Mouse (Mus musculus) monocyte, adult 2 months (primary cell): ENCODE results near the gene Spi1.

Experiments
- DNase-seq, 2 experiments: peaks; one replicate each; pipeline ENCODE4 v3.0.0; 2022; ENCODE audit warnings: low spot score in 2 of 2, low read depth in 1 of 2

The Spi1 gene

DNA sequence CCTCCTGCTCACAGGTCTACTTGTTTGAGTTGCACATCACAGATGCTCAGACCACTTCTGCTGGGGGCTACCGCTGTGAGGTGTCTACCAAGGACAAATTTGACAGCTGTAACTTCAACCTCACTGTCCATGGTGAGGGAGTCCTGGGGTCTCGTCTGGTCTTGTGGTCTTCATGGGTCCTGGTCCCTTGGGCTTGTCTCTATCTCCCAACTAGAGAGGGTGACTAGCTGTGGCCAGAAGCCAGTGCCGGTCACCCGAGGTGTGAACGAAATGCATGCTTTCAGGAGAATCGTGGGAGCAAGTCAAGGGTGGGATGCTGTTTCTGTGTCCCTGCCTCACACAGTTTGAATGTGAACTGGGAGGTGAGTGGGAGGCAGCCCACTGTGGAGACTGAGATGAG, 38.8 kb downstream of the Spi1 start:
- no peak for DNase-seq

DNA sequence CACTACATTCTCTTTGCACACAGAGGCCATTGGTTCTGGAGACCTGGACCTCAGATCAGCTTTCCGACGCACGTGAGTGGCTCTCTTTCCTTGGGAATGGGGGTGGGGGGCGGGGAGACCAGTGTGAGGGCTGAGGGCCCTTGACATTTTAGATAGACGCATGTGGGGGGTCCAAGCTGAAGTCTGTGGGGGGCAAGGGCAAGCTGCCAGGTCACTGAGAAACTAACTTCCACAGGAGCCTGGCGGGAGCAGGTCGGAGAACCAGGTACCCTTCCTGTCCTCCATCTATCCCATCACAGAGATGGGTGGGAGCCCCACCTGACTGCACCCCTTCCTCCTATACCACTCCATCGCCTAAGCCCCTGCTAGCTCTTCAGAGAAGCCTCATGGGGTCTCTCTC, 39.3 kb downstream of the Spi1 start:
- no peak for DNase-seq

DNA sequence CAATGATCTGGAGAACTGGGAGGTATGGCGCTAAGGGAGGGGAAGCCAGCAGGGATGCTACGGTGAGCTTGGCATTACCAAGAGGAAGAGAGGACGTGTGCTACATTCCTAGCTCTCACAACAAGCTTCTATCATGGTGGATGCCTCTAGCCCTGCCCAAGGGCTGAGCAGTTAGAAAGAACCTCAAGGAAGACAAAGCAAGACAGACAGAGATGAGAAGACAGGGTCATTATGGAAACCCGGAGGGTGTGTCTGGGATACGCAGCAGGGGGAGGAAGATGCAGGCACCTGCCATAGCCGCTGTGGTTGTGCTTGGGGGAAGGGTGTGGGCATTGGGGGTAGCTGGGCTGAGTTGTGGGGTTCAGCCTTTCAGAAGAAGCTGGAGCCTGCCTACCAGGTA, 41.3 kb downstream of the Spi1 start:
- no peak for DNase-seq

DNA sequence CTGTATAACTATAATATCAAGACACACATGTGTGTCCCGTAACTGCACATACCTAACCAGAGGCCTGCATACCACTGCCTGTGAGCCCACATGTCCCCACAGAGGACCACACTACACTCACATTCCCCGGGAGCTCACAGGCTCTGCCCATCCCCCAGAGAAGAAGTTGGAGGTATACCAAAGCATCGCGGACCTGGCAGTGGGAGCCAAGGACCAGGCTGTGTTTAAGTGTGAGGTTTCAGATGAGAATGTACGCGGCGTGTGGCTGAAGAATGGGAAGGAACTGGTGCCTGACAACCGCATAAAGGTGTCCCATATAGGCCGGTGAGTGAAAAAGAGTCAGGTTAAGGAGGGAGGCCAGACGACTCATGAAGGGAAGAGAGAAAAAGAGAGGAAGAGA, 42.9 kb downstream of the Spi1 start:
- no peak for DNase-seq

DNA sequence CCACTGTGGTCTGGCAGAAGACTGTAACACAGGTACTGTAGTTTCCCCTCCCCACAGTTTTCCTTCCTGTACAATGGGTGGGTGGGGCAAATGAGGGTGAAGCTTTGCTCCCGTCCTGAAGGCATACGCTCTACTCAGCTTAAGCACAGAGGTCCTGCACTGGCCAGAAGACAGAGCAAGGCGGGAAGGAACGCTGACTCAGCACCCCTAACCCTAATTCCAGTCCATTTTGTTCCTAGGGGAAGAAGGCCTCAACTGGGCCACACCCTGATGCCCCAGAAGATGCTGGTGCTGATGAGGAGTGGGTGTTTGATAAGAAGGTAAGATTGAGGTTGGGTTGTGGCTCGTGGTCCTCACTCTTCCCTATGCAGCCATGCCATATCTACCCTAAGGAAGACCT, 46.6 kb downstream of the Spi1 start:
- no peak for DNase-seq

DNA sequence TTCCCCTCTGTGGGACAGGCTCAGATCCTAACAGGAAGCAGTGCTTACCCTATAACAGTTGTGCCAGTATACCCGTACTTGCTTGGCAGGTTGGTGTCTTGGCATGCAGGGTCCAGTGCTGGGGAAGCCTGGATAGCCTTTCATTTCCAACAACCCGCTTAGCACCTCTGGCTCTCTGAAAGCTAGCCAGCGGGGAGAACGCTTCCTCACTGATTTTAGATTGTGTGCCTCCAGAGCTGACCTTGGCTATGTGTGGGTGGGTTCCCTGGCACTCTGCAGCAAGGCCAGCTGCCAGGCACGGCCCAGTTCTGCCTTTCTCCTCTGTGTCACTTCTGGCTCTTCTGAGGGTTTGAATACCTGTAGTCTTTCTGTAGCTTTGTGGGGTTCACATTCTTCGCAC, 47.9 kb downstream of the Spi1 start:
- DNase-seq = no peak

DNA sequence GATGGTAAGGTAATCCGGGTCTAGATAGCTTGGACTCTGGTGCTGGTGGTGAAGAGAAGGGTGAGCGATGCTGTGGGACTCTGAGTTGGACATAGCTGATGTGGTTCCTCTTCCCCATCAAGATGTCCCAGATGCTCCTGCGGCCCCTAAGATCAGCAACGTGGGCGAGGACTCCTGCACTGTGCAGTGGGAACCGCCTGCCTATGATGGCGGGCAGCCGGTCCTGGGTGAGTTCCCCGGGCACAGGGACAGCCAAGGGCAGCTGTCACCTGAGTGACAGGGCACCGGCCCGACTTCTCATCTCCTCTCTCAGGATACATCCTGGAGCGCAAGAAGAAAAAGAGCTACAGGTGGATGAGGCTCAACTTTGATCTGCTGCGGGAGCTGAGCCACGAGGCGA, 49.1 kb downstream of the Spi1 start:
- no peak for DNase-seq

DNA sequence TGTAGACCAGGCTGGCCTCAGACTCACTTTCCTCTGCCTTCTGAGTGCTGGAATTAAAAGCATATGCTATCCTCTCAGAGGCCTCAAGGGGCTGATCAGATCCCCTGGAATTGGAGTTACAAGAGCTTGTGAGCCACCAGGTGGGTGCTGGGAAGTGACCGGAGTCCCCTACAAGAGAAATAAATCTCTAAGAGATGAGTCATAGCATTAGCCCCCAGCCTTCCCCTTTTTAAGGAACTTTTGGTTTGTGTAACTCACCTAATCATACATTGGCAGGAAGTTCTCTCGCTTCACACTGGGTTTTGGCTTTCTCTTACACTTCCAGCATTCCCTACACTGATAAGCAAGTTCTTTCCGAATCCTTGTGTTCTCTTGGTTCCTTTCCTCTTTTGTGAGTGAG, 49.8 kb downstream of the Spi1 start:
- no peak for DNase-seq

DNA sequence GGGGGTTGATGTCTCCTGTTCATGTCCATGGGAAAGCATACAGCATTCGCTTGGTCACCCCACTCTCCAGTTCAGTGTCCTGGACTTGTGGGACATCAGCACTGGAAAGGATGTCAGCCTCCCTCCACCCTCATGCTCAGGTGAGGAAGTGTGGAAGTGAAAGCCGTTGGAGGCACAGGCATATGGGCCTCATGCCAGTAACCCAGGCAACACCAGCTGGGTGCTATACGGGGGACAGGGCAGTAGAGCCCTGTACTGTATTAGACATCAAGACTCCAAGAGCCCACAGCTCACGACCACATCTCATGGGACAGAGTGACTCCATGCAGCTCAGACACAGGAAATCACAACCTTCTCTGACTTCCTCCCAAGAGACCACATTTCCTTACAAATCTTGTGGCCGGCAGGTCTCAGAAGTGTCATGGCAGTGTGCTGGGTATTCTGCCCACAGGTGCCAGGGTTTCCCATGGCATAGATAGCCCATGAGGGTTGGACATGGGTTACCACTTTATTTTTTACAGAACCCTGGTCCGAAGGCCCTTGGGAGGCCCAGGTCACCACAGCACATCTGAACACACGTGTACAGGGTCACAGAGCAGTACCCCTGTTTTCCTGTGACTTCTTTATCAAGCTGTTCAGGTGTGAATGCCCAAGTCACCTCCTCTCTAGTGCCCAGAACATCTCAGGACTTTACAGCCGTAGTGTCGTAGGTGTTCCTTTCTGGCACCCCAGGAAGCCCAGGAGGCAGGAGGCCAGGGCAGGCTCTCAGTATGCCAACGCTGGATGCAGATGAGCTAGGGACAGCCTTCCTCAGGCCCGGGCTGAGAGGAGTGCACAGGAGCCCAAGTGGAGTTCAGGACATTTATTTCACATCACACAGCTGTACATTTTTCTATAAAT, 54.6 kb downstream of the Spi1 start:
- no peak for DNase-seq

DNA sequence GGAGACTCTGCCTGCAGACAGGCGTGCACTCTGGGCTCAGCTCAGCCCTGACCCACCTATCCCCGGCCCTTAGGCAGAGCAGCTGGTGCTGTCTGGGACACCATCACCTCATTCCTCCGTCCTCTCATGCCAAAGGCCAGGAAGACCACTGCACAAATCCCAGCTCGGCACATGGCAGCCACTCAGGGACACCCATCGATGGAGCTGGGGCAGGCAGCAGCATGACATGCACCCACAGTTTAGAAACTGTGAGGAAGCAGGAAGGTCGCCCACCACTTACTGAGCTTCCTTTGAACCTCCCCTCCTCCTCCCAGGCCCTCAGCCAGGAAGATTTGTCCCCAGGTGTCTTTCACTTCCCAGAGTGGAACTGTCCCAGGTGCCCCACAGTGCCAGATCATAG, 55.3 kb downstream of the Spi1 start:
- DNase-seq = no peak

DNA sequence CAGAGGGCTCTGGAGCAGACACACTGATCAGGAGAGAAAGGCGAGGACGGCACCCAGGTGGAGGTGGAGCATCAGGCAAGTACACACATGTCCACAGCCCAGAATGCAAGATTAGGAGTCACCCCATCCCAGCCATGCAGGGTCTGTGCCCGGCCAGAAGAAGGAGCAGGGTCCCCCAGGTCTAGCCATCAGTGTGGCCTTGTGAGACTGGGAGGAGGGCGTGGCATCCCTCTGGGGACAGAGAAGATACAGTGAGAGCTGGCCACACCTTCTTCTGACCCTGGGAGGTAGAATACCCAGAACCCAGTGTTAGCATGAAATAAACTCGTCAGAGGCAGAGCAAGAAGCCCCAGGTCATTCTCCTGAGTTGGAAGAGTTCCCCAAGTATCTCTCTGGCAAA, 57.1 kb downstream of the Spi1 start:
- DNase-seq = no peak

DNA sequence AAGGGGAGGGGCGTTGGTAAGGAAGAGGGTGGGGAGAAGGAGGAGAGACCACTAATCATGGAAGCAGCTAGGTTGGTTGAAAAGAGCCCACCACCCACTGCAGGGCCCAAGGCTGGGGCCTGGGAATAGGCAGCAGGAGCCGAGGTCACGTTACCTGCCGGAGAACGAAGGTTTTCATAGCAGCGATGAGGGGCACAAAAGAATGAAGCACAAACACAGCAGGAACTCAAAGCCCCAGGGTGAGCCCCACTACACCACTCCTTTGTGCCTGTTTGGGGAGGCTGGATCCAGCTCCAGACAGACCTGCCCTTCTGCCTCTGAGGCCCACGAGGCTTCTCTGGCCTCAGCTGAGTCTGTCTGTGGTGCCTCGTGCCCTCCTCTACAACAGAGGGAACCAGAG, 57.6 kb downstream of the Spi1 start:
- no peak for DNase-seq

DNA sequence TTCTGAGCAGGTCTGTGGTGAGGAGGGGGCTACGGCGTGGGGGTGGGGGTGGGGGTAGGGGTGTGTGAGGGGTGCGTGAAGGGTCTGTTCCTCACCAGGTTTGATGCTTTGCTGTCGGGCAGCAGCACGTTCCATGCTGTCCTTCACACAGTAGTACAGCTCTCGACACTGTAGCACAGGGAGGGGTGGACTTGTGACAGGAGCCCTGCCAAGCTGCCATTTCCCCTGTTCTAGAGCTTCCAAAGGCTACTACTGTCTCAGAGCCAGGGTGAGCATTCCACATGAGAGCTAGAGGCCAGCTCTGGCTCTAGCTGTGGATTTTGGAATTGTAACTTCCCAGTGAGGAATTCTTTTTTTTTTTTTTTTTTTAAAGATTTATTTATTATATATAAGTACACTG, 60.7 kb downstream of the Spi1 start:
- DNase-seq = no peak

DNA sequence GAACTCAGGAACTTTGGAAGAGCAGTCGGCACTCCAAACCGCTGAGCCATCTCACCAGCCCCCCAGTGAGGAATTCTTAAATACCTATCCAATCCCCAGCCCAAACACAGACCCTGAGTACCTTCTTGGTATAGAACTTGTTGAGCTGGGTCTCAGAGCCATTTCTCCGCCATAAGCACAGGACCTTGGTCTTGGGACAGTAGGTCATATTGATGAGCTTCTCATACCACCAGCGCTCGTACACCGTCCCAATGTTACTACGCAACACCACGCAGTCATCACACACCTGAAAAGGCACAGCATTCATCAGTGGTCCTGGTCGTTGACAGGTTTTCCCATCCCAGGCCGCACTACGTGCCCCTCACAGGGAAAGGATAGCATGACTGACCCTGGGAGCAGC, 61.2 kb downstream of the Spi1 start:
- DNase-seq = no peak

DNA sequence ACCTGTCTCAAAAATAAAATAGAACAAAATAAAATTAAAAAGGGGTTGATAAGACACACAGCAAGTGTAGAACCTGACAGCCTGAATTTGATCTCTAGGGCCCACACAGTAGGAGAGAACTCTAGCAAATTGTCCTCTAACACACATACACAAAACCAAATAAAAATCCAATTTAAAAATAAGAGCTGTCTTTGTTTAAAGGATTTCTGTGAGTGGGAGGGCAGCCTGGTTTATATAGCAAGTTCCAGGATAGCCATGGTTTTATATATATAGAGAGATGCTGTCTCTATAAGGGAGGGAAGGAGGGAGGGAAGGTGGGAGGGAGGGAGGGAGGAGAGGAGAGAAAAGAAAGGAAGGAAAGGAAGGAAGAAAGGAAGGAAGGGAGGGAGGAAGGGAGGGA, 65.9 kb downstream of the Spi1 start:
- no peak for DNase-seq

DNA sequence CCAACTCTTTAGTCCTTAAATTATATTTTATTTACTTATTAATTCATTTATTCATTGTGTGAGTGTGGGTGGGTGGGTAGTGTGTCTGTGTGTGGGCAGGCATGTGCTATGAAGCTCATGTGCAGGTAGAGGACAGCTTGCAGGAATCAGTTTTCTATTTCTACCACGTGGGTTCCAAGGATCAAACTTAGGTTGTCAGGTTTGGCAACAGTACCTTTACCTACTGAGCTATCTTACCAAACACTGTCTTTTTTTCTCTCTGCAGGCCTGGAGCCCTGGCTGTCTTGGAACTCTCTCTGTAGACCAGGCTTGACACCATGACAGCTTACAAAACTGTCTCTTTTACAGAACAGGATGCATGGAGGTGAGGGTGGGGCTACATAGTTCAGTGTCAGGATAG, 69.1 kb downstream of the Spi1 start:
- DNase-seq = no peak

DNA sequence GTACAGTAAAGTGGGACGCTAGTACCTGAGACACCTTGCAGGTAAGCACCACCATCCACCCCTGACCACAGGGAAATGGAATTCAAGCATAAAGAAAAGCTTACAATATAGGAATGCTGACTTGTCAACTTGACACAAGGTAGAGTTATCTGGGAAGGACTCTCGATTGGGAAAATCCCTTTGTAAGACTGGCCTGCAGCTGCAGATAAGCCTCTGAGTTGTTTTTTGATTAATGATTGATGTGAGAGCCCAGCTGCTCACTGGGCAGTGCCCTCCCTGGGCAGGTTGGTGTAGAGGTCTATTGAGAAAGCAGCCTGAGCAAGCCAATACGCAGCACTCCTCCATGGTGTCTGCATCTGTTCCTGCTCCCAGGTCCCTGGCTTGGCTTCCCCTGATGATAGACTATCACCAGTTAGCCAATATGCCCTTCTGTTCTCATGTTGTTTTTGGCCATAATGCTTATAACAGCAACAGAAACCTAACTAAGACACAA, 70.7 kb downstream of the Spi1 start:
- no peak for DNase-seq

DNA sequence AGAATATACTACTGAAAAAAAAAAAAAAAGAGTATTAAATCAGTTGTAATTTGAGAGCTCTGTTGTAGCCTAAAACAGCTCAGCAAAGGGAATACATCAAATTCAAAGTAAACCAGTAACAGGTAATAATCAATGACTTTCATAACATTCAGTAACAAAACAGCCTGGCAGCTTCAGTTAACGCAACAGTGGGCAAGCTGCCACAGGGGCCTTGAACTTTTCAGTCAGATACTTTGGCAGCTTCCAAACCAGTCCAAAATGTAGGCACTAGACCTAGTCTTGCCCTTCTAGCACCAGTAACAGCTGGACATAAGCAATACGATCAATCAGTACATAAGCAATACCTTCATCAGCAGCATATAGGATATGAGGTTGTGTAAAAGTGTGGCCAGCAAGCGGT, 71.9 kb downstream of the Spi1 start:
- no peak for DNase-seq

DNA sequence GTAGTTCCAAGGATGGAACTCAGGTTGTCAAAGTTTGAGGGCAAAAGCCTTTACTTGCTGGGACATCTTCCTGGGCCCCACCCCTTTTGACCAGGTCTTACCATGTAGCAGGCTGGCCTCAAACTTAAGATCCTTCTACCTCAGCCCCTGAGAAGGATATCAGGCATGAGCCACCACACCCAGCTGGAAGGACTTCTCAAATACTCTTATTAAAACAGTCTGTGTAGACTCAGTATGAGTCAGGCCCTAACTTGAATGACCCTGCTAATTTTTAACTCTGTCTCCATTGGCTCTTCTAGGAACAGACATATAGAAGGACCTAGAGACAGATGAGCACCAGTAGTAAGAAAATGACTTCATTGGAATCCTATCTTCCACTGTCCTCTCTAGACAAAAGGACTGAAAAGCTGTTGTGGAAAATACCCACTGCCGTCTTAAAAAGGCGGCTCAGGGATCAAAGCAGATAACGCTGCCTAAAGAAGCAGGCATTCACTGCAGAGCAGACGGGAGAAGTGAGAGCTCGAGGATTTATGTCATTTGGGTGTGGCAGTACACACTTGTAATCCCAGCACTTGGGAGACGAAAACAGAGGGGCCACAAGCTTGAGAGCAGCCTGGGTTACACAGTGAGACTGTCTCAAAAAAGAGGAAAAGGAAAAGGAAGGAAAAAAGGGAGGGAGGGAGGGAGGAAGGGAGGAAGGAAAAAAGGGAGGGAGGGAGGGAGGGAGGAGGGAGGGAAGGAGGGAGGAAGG, 75.0 kb downstream of the Spi1 start:
- DNase-seq = no peak

DNA sequence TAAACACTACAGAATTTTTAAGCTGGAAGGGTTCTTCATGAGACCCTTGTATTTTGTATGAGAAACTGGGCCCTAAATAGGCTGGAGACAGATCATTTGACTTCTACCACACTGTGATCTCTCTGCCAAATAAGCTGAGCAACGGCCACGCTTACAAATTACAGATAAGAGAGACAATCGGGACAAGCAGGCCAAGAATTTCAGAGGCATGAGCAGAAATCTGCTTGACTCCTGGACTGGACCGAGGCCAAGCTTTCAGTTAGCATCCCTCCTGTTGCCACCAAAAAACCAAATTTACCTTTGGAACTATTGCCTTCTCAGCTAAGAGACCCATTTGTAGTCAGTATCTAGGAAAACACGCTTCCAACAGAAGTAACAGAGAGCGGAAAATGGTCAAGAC, 78.4 kb downstream of the Spi1 start:
- no peak for DNase-seq

DNA sequence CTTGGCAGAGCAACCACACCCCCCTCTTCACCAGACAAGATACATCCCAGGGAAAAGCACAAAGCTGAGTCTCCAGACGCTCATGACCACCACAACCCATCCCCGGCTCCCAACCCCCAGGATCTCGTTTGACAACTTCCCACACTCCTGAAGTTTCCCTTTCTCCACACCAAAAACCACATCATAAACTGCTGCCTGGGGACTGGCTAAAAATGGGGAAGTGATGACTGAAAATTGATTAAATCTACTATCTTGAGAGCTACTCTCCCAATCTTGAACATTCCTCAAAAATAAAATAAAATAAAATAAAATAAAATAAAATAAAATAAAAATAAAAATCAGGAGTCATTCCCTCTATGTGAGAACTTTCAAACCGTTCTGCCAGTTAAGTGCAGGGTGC, 80.8 kb downstream of the Spi1 start:
- no peak for DNase-seq

DNA sequence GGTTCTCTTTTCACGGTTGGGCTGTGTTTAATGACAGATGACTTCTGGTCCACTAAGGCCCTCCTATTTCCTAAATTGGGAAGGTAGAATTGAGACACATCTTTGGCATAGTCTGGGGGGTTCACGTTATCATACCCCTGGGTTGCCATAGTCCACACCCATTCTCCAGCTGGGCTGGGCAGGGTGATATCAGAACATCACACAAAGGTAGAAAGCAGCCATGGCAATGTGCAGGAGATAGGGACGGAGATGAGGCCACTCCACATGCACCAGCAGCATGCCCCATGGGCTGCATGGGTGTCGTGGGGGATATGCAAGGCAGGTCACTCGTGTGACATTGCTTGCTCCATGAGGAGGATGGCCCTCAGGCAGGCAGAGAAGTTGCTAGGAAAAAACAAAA, 81.3 kb downstream of the Spi1 start:
- no peak for DNase-seq

DNA sequence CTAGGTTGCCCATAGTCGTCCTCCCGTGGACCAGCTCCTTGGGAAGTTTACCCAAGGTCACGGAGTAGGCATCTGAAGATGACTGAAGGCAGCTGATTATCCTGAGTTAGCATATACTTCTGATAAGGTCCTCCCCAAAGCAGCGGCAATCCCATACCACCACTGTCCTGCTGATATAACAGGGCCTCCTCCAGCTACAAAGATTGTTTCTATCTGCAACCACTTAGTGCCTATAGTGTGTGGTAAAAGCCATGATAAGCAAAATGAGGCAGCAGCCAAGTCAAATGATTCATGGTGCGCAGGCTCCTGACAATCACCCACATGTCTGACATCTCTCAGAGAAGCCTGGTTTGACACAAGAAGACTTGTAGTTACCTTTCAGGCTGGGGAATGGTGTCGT, 82.8 kb downstream of the Spi1 start:
- DNase-seq = no peak
